Mouse (Mus musculus) heart, adult 18-20 months (tissue): ENCODE results near the gene Armcx3. TPM values are rescaled to one million over a fixed set of nuclear protein-coding genes. Genes with fewer than 3 reads are reported as not detected.
"Not testable (repeated sequence)": the region's sequence is repeated elsewhere in the genome, so short reads cannot be mapped to it uniquely, and the experiment has no call there.

Experiments used
- DNase-seq, 2 experiments: peaks; one replicate each; pipeline ENCODE4 v3.0.0; 2021 to 2022; ENCODE audit warnings: mixed read lengths in 1 of 2
- long read RNA-seq, 2 experiments: library from polyadenylated mRNA; stranded (forward); transcript quantifications; one replicate each; pipeline ENCODE4 v2.0.0; 2021
- total RNA-seq, 2 experiments: library from RNA; stranded (reverse); gene quantifications; 2 replicates each; pipeline ENCODE4 v1.2.3; 2021

The Armcx3 gene
- 10 to 100 TPM; 13.8 to 14.8 TPM for total RNA-seq
- long read RNA-seq, experiment 1, transcript Armcx3-201 (5 exons, 3,327 nt): major isoform, 10 of 12 reads
- long read RNA-seq, experiment 1, partial matches to known transcripts: 0 of 12 reads
- long read RNA-seq, experiment 1, other reads (novel, unspliced or antisense): 2 of 12 reads
- long read RNA-seq, experiment 2, transcript Armcx3-201 (5 exons, 3,327 nt): major isoform, 8 of 9 reads
- long read RNA-seq, experiment 2, partial matches to known transcripts: 0 of 9 reads
- long read RNA-seq, experiment 2, other reads (novel, unspliced or antisense): 1 of 9 reads

- peak; percentile 78 to 80 for DNase-seq
Measured at GRCm38 (mm10) chrX:134756434-134757292, at the start of gene Armcx3. TSS of gene Armcx3 (plus strand) at chrX:134756595.

DNA sequence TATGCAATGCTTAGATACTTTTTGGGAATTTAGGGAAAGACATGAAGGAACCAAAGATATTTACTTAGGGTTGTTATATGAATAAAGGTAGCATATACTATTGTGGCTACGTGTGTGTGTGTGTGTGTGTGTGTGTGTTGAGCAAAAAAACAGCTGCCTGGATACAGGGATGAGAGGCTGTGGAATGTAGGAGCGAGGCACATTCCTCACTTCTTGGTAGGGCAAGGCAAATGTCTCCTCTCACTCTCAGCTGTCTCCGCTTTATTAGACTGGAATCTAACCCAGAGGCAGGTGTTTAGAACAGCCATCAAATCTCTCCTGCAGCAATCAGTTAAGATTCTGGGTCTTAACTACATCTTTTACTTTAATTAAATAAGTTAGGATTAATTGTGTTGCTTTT, 39.5 kb upstream of the Armcx3 start:
- DNase-seq: no peak

GRCm38 (mm10) chrX:134717752-134718308, 38.6 kb upstream of the Armcx3 start, which contains the start of gene Armcx1:
TSS of gene Armcx1 (plus strand) at chrX:134717963.
- DNase-seq: peak; percentile 60

DNA sequence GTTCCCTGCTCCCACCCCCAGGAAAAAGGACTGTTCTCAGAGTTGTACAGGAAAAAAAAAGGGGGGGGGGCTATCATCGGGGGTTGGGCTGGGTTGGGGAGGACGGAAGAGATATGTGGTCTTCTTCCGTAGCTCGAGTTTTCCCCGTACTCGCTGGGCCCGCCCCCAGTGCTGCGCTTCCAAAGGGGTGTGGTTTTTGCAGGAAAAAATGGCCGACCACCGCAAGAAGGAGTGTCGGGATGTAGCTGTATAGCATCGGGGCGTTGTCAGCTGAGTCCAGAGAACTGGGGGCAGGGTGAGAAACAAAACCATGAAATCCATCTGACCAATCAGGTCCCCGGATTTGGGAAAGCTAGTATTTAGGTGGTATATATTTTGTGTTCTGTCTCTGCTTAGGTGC, 37.9 kb upstream of the Armcx3 start:
- DNase-seq: peak; percentile 57 to 61

DNA sequence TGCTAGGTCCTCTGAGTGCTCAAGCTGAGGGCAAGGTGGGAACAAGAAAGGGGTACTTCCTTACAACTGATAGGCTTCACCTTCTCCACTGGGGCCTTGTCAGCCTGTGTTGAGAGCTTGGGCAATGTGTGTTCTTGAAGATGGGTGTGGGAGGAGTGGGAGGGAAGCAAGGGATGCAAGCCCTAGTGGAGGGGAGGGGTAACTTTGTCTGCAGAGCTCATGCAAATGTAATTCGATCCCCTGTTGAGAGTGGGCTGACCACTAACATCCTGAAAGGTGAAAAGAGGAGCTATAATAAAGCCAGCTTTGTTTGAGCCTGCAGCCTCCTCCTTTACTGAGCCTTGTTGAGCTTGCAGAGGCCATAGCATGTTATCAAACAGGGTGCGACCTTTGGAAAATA, 32.6 kb upstream of the Armcx3 start:
- not testable (repeated sequence) for DNase-seq

GRCm38 (mm10) chrX:134729778-134730177, 26.6 kb upstream of the Armcx3 start:
- peak; percentile 24 to 52 for DNase-seq

DNA sequence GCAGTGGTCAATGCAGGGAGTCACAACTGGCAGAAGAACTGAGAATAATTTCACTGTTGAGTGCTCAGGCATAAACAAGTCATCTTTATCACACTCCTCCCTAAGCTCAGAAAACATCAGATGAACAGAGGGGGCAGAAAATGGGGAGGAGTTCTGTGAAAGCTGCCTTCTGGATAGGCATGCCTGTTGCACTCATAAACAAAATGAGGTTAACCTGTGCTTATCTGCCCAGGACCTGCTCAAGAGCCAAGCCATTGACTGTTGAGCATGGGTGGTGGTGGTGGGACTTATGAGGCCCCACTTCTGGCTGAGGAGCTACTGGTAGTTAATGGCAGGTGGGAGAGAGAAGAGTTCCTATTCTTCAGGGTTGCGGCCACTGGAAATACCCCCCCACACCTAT, 18.6 kb upstream of the Armcx3 start:
- DNase-seq: no peak

DNA sequence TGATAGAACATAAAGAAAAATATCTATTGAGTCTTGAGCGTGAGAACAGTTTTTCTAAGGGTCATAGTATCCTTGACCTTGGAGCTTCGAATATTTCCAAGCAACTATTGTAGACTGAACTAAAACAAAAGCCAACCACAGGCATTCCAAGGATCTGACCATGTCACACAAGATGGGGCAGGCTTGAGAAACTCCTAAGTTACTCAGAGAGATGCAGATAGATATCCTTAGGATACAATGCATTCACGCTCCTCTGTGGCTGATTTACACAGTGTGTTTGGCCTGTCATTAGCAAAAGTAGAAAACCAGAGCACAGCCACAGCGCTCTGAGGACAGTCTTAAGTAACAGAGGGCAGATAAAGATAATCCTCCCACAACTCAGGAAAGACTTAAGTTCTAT, 17.2 kb upstream of the Armcx3 start:
- no peak for DNase-seq

GRCm38 (mm10) chrX:134741862-134742261, 14.5 kb upstream of the Armcx3 start:
- DNase-seq: no peak

- DNase-seq: peak; percentile 25 to 37
Measured at GRCm38 (mm10) chrX:134746459-134746858, 9.9 kb upstream of the Armcx3 start.

GRCm38 (mm10) chrX:134750764-134751592, 5.4 kb upstream of the Armcx3 start, which contains the start of gene Armcx6:
TSS of gene Armcx6 (minus strand) at chrX:134751417.
- peak; percentile 70 to 85 for DNase-seq

GRCm38 (mm10) chrX:134751910-134752309, 4.5 kb upstream of the Armcx3 start:
- no peak for DNase-seq

- DNase-seq: no peak
Measured at GRCm38 (mm10) chrX:134752584-134752983, 3.8 kb upstream of the Armcx3 start.

DNA sequence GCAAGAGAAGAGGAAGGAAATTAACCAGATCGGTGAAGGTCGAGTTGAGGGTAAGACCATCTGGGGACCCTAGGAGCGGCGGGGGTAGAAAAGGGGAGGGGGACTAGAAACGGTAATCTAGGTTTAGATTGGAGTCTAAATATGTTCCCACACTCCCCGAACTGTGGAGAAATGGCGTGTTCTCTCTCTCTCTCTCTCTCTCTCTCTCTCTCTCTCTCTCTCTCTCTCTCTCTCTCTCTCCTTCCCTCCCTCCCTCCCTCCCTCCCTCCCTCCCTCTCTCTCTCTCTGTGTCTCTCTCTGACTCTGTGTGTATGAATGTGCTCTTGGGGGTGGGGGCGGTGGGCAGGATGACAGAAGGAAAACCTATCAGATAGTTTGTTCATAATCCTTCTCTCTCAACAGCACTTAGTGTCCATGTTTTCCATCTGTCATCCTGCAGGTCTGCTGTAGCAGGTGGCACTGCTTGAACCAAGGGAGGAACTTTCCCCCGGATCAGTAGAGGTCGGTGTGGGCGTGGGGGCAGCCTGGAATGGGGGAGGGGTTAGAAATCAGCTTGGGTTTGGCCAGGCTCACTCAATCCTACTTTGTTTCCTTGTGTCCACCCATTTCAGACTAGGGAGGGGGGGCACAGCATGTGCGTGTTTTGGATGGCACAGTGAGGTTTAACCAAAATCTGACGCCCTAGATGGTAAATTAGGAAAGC, 1.0 kb downstream of the Armcx3 start:
- no peak for DNase-seq

- not testable (repeated sequence) for DNase-seq
Measured at GRCm38 (mm10) chrX:134763428-134764198, 7.2 kb downstream of the Armcx3 start.

- no peak for DNase-seq
Measured at GRCm38 (mm10) chrX:134787728-134788127, 31.3 kb downstream of the Armcx3 start.

DNA sequence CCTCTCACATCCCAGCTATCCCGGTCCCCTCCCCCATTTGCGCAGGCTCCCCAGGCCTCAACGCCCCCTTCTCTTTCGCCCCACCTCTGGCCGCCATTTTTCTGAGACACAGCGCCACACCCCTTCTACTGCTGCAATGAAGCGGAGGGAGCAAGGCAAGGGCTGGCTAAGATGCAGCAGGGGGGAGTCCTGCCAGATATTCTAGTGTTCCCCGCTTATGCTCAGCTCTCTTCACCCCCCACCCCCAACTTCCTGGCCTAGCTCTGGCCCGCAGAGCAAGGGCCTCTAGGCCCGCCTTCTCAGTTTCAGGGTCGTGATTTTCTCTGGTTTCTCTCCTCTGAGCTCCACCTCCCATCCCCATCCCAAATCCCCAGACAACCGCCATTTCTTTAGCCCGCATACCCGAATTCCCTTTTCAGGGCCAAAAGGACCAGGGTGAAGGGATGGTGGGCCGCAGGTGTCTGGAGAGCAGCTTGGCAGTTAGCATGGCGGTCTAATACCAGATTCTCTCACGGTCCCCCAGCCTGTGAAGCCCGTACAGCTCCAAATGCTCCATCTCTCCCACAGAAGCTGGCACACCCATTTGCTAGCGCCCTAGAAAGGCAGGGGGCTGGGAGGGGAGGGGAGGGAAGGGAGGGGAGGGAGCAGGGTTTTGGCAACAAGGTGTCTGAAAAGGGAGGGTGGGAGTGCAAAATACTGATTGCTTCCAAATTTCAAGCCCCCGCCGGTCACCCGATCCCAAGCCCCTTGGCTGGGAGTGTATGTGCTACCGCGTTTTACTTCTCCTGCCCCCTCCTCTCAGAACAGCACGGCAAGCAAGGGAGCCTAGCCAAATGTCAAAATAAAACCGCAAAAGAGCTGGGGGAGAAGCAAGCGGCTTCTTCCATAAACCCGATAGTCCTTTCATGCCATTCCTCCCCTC, 51.7 kb downstream of the Armcx3 start:
- DNase-seq: peak; percentile 21 to 29

GRCm38 (mm10) chrX:134808755-134809224, 52.4 kb downstream of the Armcx3 start, which contains the start of gene Armcx2:
TSS of gene Armcx2 (minus strand) at chrX:134809221.
- DNase-seq: peak; percentile 51 to 62
